Mouse (Mus musculus) adrenal gland, adult 2 months (tissue): Measurements from ENCODE around the gene Golph3. TPM values are rescaled to one million over a fixed set of nuclear protein-coding genes. Genes with fewer than 3 reads are reported as not detected.
A peak's percentile ranks its signal among the peaks of the same experiment; 100 is the strongest.

Source experiments
- DNase-seq: peaks from one replicate; pipeline ENCODE4 v3.0.0; 2021
- long read RNA-seq: library from polyadenylated mRNA; stranded (forward); transcript quantifications from one replicate; pipeline ENCODE4 v2.0.0, GENCODE M21; 2021
- polyA plus RNA-seq: library from polyadenylated mRNA; depleted of rRNA; stranded (reverse); fragments of >200 nt; gene quantifications from 2 replicates; pipeline ENCODE4 v1.2.3, GENCODE M21; 2012; rRNA removed
- total RNA-seq, 2 experiments: library from RNA; stranded (reverse); gene quantifications; 2 replicates each; pipeline ENCODE4 v1.2.3; 2021

Golph3 gene
- total RNA-seq = 100 to 1,000 TPM; 127 to 150 TPM
- polyA plus RNA-seq = 157 and 164 TPM in 2 replicates
- long read RNA-seq, transcript Golph3-201 (4 exons, 2,652 nt) = major isoform, 54 of 64 reads
- long read RNA-seq, partial matches to known transcripts = 6 of 64 reads
- long read RNA-seq, other reads (novel, unspliced or antisense) = 4 of 64 reads

DNA sequence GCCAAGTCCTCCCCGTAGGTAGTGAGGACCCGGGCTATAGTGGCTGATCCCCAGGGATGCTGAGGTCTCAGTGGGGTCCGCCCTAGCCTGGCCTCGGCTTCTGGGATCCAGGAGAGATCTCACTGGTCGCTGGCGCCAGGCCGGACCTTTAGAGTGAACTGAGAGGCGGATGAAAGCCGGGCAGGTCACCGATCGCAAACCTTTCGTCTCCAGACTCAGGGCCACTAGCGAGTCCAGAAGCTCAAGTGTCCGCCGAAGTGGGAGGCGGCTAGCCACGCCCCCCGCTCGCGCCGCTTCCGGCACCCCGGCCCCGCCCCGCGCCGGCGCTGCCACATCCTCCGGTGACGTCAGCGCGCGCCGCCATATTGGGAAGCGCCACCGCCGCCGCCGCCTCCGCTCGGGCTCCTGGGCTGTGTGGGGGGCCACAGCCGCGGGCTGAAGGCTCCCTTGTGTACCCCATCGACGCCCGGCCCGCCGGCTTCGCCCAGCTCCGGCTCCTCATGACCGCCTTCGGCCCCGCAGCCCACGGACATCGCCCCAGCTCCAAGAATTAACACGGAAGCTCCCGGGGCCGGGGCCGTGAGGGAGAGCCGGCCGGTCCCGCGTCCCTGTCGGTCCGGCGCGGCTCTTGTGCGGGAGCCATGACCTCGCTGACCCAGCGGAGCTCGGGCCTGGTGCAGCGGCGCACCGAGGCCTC, at the start of gene Golph3:
Gene Golph3, plus strand, starts transcription at position 360 of the 697 bp plus-strand sequence.
- DNase-seq = peak; percentile 96

DNA sequence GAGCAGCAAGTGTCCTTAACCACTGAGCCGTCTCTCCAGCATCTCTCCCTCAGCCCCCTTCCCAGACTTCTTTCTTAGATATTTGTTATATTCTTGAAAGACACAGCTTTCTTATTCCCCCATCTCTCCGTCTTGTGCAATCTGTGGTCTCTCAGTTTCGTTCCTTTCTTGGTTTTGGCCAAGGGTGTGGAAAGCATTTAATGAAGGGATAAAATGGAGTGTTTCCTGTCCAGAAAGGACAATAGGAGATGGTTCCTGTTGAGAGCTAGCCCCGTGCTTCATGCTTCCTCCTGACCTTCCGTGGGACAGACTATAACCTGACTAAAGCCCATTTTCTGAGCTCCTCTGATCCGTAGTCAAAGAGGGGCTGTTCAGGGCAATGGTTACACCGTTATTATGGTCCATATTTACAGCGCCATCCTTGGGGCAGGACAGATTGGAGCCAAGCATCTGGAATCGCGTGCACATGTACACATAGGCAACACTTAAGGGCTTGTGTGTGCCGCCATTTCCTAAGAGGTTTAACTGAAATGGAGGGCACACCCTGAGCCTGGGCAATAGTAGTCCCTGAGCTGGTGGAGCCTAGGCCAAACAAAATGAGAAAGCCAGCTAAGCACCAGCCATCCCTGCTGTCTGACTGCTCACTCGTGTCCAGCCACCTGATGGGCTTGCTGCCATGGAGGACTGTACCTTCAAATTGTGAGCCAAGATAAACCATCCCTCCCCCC, 47.8 kb upstream of the Golph3 start:
- no peak for DNase-seq

DNA sequence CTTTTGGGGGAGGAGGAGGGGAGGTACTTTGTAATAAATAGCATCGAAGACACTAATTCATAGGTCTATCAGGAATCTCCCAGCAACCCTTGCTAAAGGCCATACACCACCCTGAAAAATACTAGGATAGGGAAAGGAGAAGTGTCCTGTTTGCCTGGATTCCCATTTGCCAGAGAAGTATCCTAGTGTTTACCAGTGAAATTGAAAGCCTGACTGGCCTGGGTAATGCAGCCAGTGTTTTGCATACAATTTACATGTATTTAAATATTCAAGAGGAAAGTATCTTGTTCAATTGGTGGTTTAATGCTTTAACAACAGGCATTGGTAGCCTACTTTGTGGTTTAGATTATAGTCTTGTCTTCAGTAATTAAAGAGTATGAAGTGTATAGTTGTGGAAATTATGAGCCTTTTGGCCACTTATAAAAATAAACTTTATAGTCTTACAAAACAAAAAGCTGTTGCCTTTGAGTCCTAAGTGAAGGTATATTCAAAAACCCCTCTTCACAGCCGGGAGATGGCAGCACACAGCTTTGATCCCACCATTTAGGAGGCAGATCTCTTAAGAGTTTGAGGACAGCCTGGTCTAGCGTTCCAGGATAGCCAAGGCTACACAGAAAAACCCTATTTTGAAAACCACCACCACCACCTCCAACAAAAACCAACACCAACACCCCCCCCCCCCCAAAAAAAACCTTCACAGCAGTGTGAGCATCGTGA, 47.0 kb upstream of the Golph3 start:
- DNase-seq = no peak

DNA sequence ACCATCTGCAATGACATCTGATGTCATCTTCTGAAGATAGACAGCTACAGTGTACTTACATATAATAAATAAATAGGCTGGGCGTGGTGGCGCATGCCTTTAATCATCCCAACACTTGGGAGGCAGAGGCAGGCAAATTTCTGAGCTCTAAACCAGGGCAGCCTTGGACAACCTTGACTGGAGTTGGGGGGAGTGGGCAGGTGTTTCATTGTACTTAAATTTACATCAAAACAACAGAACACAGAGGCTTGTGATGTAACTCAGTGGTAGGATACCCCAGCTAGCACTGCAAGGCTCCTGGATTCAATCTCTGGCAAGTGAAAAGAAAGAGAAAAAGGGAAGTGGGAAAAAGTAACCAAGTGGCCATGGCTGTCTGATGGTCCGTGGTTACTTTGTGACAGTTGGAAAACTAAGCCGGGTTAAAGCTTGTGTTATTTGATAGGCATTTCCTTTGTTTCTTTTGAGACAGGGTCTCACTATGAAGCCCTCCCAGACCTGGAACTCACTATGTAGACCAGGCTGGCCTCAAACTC, 46.1 kb upstream of the Golph3 start:
- no peak for DNase-seq

DNA sequence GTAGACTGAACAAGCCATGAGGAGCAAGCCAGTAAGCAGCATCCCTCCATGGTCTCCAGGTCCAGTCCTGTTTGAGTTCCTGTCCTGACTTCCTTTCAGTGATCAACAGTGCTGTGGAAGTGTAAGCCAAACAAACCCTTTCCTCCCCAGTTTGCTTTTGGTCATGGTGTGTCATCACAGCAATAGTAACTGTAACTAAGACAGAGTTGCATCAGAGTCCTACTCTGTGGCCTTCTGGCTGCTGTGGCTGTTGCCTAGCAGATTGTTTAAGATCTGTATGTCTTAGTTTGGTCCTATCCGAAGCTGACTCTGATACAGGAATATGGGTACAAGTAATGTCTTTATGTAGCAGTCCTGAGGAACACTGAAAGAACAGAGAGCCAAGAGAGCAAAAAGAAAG, 41.4 kb upstream of the Golph3 start:
- peak; percentile 16 for DNase-seq

DNA sequence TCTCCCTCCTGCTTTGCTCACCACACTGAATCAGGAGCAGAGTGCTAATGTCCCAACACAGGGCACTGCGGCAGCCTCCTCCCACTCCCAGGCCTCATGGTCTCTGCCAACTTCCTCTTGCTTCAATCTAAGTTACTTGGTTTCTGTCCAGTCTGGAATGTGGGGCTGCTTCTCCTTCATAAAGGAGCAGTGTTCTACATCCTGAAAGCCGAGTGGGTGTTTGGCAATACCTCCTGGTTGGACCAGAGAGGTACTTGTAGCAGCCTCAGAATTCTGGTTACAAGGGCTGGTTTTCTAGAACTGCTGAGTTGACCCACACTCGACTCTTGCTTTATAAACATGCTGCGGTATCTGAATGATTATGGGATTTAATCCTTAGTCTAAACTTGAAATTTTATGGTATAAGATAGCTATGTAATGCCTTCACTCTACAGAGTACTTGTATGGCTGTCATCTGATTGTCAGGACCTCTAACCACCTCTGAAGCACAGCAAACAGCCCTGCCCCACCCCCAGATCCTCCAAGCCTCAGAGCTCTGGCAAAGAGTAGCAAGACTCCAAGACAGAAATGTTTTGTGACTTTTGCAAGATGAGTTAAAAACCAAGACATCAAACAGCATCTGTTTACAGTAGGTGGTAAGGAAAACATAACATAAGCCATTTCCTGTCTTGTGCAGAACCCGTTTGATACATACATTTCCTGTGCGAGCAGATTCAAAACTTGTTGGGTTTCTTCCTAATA, 36.3 kb upstream of the Golph3 start:
- DNase-seq = no peak

DNA sequence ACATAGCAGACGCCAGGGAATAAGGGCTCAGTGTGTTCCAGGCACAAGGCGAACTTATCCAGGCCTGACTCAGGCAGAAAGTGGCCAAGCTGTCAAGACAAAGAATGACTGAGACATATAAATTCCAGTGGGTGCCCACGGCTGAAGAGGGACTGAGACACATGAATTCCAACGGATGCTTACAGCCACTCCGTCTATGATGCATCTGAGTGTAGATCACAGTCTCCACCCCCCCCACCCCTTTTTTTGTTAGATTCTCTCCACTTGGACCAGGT, 35.8 kb upstream of the Golph3 start:
- no peak for DNase-seq

DNA sequence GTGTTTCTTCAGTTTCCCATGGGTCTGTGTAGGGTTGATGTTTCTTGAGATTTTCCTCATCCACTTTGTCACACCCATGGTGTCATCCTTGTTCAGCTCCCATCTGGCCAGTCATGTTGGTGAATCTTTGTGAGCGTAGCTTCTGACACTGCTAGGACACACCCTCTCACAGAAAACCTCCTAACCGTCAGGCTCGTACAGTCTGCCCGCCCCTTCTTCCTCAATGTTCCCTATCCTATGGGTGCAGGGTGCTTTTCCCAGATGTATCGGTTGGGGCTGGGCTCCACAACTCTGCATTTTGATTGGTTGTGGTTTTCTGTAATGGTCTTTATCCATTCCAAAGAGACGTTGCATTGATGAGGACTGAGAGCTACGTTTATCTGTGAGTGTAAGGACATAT, 30.9 kb upstream of the Golph3 start:
- no peak for DNase-seq

DNA sequence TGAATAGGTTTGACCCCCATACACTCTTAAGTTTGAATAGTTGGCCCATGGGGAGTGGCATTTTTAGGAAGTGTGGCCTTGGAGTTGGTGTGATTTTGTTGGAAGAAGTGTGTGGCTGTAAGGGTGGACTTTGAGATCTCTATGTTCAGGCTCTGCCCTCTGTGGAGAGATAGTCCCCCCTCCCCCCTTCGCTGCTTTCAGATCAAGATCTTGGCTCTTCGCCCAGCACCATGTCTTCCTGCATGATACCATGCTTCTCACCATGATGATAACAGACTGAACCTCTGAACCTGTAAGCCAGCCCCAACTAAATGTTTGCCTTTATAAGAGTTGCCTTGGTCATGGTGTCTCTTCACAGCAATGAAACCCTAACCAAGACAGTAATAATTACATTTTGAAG, 29.5 kb upstream of the Golph3 start:
- no peak for DNase-seq

DNA sequence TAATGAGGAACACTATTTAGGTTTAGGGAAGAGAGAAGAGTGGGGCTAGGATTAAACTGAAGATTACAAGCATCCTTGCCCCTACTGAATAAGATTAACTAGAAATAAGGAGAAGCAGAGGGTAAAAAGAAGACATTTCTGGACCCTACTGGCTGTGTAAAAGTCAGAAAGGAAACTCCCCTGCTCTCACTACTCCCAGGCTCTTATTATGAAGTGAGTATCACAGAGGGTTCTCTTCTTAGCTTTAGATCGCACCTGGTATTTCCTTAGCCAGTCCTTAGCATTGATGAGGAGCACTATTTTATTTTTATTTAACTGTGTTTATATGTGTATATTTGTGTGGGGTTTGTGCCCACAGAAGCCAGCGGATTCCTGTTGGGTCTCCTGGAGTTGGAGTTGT, 25.0 kb upstream of the Golph3 start:
- DNase-seq = no peak

DNA sequence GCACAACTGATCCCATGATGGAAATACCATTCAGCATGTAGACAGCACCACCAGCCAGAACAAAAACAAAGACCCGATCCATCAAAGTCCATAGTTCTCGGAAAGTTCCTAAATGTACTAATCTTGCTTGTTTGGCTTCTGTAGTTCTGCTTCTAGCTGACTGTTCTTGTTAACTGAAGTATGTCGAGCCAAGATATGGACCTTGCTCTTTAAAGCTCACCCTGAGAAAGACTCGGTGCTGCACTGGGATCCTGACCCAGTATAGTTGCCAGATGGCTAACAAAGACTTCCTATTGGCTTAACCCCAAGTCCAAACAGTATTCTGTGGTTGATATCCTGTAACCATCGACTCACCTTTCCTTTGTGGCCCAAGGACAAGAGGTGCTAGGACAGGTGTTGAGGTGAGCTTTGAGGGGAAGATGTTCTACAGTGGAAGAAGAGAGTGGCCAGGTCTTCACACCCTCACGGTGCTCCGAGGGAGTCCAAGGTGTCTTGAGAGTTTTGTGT, 23.0 kb upstream of the Golph3 start:
- no peak for DNase-seq

DNA sequence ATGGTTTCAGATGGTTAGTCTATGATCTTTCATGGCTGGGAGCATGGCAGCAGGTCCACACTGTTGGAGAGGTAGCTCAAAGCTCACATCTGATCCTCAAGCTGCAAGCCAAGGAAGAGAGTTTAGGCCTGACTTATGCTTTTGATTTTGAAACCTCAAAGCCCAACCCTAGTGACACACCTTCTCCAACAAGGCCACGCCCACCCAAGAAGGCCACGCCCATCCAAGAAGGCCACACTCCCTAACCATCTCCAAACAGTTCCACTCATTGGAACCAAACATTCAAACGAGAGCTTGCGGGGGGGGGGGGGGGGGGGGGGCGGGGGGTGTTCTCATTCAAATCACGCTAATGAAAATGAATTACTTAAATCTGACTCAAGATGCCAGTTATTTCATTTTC, 19.5 kb upstream of the Golph3 start:
- DNase-seq = no peak

DNA sequence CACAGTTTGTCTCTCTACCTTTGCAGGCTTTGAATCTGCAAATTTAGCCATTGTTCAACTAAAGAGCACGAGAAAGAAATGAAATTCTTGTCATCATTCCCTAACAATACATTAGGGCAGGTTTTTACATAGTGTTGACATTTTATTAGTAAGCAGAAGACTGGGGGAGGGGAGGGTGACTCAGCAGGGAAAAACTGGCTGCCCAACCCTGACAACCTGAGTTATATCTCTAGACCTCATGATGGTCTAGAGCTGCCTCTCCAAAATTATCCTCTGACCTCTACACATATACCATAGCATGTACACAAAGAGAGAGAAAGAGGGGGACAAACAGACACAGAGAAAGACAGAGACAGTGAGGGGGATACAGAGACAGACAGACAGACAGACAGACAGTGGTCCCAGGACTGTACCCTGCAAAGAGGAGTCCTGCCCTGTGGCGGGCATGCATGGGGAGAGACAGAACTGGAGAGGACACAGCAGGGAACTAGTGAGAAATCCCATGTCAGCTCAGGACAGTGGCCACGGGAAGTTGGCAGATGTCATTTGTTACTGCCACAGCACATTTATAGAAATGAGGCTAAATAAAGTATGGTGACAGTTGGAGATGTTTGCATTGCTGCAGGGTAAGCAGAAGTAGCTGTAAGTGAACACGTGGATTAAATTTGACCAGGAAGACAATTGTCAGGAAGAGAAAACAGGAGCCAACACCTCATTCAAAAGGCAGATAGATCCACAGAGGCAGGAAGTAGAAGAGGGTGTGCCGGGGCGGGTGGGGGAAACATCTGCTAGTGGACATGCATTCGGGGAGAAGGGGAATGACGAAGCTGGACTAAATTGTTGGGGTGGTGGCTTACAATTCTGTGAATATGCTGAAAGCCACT, 14.8 kb upstream of the Golph3 start:
- DNase-seq = peak; percentile 36

DNA sequence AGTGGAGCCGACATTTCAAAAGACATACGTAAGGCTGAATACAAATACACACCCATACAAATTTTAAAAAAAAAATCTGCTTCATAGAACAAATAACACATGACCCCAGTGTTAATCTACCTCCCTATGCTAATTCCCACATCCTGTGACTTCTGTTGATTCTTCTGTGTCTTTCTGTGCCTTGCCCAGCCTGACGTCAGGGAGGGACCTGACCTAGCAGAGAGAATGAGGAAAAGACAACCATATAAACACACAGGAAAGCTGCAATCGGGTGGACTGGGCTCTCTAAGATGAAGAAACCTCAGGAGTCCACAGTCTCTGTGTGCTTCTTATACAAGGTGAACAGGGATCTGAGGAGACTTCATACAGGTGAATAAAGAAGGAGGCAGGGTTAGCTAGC, 14.1 kb upstream of the Golph3 start:
- DNase-seq = no peak

DNA sequence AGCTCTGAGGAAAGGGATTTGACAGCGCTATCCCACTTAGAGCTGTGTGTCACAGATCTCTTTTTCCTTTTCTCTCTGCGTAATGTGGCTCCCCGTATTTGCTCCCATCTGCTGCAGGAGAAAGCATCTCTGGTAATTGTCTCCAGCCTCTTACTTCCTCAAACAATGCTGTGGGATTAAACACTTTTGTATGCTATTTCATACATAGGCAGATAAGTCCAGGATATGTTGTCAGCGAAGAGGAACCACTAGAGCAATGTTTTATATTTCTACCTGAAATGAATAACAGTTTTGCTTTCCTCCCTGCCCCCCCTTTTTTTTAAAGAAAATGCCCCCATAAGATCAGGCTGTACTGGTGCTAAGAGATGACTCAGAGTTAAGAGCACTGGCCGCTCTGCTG, 12.7 kb upstream of the Golph3 start:
- DNase-seq = no peak

DNA sequence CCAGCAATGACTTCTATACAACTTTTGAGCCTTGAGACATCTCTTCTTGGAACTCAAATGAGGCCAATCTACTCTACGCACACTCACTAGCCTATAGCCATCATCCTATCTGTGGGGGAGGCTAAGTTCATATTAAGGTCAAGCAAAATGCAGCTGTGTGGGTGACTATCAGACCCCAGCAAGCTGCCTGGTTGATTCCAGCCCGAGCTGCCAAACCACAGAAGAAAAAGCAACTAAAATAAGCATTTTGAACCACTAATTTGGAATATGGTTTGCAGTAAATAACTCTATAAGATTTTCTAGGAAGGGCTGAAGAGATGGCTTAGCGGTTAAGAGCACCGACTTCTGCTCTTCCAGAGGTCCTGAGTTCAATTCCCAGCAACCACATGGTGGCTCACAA, 10.6 kb upstream of the Golph3 start:
- DNase-seq = no peak

DNA sequence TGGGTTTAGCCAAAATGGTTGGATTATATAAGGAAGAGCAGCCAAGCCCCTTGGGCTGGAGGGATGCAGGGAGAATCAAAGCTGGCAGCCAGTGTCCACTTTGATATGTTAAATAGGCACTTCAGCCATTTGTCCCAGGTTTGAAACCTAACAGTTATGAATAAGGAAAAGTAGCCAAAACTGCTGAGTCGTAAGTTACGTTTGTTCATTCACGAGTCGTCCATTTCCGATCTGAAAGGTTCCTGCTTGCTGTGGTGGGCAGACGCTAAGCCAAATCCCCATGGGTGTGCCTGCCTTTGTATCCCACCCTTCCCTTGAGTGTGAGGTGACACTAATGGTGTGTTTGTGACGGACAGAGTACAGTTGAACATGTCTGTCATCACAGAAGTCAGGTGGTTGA, 9.8 kb upstream of the Golph3 start:
- no peak for DNase-seq

DNA sequence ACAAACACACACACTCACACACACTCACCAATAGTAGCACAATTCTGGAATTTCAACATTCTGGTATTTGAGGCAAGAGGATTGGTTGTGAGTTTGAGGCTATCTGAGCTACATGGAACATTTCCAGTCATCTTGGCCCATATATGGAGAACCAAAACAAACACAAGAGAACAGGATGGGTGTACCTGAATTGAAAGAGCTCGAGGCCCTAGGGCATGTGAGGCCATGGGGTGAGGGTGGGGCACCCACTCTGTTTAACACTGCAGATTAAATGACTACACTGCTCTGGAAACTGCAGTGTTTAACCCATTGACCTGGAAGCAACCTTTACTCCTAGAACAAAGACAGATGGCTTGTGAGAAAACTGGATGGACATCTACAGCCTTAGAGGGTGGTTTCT, 8.0 kb upstream of the Golph3 start:
- DNase-seq = no peak

DNA sequence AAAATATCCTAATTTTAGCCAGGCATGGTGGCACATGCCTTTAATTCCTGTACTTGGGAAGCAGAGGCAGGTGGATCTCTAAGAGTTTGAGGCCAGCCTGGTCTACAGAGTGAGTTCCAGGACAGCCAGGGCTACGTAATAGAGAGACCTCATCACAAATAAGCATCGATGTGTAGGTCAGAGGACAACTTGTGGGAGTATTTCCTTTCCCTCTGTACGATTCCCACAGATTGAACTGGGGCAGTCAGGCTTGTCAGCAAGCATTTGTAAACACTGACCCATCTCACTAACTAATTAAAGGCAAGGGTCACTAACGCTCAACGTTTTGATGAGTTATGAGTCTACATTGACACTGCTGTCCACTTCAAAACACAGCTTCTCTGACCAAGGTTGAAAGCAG, 6.7 kb upstream of the Golph3 start:
- DNase-seq = no peak

DNA sequence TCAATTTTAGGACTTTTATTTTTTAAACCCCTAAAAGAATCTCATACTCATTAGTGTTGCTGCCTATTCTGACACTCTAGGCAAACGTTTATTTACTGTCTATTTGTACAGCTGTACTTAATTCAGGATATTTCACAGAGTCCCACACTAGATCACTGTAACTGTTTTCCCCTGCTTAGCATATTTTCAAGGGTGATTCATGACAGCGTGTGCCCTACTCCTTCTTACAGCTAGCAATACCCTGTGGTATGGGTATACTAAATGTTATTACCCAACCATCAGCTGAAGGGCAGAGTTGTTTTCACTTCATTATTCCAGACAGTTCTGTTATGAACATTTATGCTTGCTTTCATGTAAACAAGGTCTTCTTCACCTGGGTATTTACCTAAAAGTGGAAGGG, 5.3 kb upstream of the Golph3 start:
- no peak for DNase-seq

DNA sequence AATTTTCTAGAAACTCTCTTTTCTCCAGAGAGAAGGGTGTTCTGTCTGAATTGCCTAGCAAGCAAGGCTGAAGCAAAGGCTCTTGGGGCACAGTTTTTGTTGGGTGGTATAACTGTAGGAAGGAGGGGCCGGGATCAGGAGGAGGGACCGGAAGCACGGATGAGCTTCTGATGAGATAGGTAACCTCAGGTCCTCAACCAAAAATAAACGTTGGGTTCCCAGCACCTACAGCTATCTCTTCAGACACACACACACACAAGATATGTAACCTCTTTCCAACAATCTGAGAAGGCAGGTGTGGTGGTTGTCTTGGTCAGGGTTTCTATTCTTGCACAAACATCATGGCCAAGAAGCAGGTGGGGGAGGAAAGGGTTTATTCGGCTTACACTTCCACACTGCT, 4.0 kb upstream of the Golph3 start:
- no peak for DNase-seq
